Mouse (Mus musculus): ENCODE data around the gene Rhbdf2.

Gene Rhbdf2

GRCm38 (mm10) chr11:116580711-116581375 is 46.0 kb downstream of the Rhbdf2 start:
- ChIA-PET CTCF (interaction anchor here in 1 of 4 experiments (0.9 kb wide), 1 partner anchor 11 kb away, joined by 3 read pairs; no protein-coding TSS in a partner anchor), POLR2A (no interaction called here)

- ChIA-PET POLR2A (interaction anchor here in 2 of 4 experiments (0.6 to 1.4 kb wide), 2 partner anchors 18 to 430 kb away, joined by 3 to 12 read pairs; no protein-coding TSS in a partner anchor), CTCF (interaction anchor here in 2 of 4 experiments (0.7 to 1.3 kb wide), 2 partner anchors 12 kb away, joined by 3 to 4 read pairs; no protein-coding TSS in a partner anchor)
These were observed 46.7 kb downstream of the Rhbdf2 start for GRCm38 (mm10) chr11:116580031-116580652.

GRCm38 (mm10) chr11:116579280-116579679 is 47.5 kb downstream of the Rhbdf2 start:
- ChIA-PET CTCF (interaction anchor here in 1 of 4 experiments (1.3 to 1.7 kb wide), 2 partner anchors 13 to 24 kb away, joined by 4 read pairs; no protein-coding TSS in a partner anchor), POLR2A (interaction anchor here in 2 of 4 experiments (0.6 to 1.4 kb wide), 2 partner anchors 19 to 431 kb away, joined by 3 to 12 read pairs; no protein-coding TSS in a partner anchor)

GRCm38 (mm10) chr11:116575396-116575795 is 51.4 kb downstream of the Rhbdf2 start:
- POLR2A ChIA-PET: interaction anchor here (0.6 to 5.0 kb wide), 25 partner anchors 10 to 140 kb away, joined by 3 to 50 read pairs (median 3); partner anchors contain the start of genes Aanat (in 3 of the 4) and Prpsap1 (in 1 of the 4)

GRCm38 (mm10) chr11:116574982-116575381 is 51.8 kb downstream of the Rhbdf2 start:
- POLR2A ChIA-PET: interaction anchor here in 3 of 4 experiments (0.6 to 5.0 kb wide), 22 partner anchors 9 to 285 kb away, joined by 3 to 50 read pairs (median 4); partner anchors contain the start of genes Aanat (in 2 of the 3) and Prpsap1 (in 1 of the 3)
- CTCF ChIA-PET: interaction anchor here (0.6 to 7.9 kb wide), 15 partner anchors 11 to 693 kb away, joined by 3 to 56 read pairs (median 6); partner anchors contain the start of gene Aanat (in 4 of the 4)

More at GRCm38 (mm10) chr11:116575396-116575795, 51.4 kb downstream of the Rhbdf2 start:
- CTCF ChIA-PET: interaction anchor here (0.5 to 7.9 kb wide), 22 partner anchors 11 to 694 kb away, joined by 3 to 56 read pairs (median 4); partner anchors contain the start of gene Aanat (in 4 of the 4)

GRCm38 (mm10) chr11:116574486-116574885 is 52.3 kb downstream of the Rhbdf2 start:
- CTCF ChIA-PET: interaction anchor here in 3 of 4 experiments (1.0 to 7.9 kb wide), 9 partner anchors 12 to 54 kb away, joined by 3 to 56 read pairs (median 6); partner anchors contain the start of gene Aanat (in 2 of the 3)
- POLR2A ChIA-PET: interaction anchor here in 3 of 4 experiments (0.6 to 5.0 kb wide), 23 partner anchors 9 to 285 kb away, joined by 3 to 50 read pairs (median 4); partner anchors contain the start of genes Aanat (in 3 of the 3) and Prpsap1 (in 1 of the 3)

GRCm38 (mm10) chr11:116572756-116573543 is 53.9 kb downstream of the Rhbdf2 start:
- ChIA-PET POLR2A (interaction anchor here in 3 of 4 experiments (0.6 to 3.5 kb wide), 14 partner anchors 12 to 1155 kb away, joined by 3 to 14 read pairs (median 3); partner anchors contain the start of genes Aanat (in 2 of the 3) and Evpl (in 1 of the 3)), CTCF (interaction anchor here in 3 of 4 experiments (0.5 to 7.9 kb wide), 10 partner anchors 13 to 56 kb away, joined by 3 to 56 read pairs (median 5); partner anchors contain the start of gene Aanat (in 2 of the 3))

- POLR2A ChIA-PET: interaction anchor here in 3 of 4 experiments (0.5 to 2.3 kb wide), 10 partner anchors 11 to 874 kb away, joined by 3 to 5 read pairs (median 4); partner anchors contain the start of genes Aanat (in 2 of the 3) and Evpl (in 1 of the 3)
These were observed 54.8 kb downstream of the Rhbdf2 start for GRCm38 (mm10) chr11:116571767-116572679.

GRCm38 (mm10) chr11:116570821-116571220 is 56.0 kb downstream of the Rhbdf2 start:
- CTCF ChIA-PET: interaction anchor here in 3 of 4 experiments (1.2 to 7.9 kb wide), 7 partner anchors 15 to 54 kb away, joined by 3 to 56 read pairs (median 6); partner anchors contain the start of gene Aanat (in 2 of the 3)
- POLR2A ChIA-PET: interaction anchor here in 3 of 4 experiments (0.6 to 1.4 kb wide), 6 partner anchors 24 to 72 kb away, joined by 3 to 4 read pairs (median 3); no protein-coding TSS in a partner anchor

More at GRCm38 (mm10) chr11:116571767-116572679, 54.8 kb downstream of the Rhbdf2 start:
- CTCF ChIA-PET: interaction anchor here (0.5 to 7.9 kb wide), 12 partner anchors 15 to 231 kb away, joined by 3 to 56 read pairs (median 4); partner anchors contain the start of gene Aanat (in 1 of the 4)

- ChIA-PET POLR2A (interaction anchor here in 3 of 4 experiments (0.6 to 3.2 kb wide), 8 partner anchors 8 to 769 kb away, joined by 3 to 9 read pairs (median 4); no protein-coding TSS in a partner anchor), CTCF (interaction anchor here (1.0 to 3.3 kb wide), 10 partner anchors 13 to 61 kb away, joined by 3 to 11 read pairs (median 5); partner anchors contain the start of gene Aanat (in 2 of the 4))
These were observed 59.3 kb downstream of the Rhbdf2 start for GRCm38 (mm10) chr11:116567531-116567930.

- CTCF ChIA-PET: interaction anchor here in 3 of 4 experiments (0.7 to 3.3 kb wide), 8 partner anchors 21 to 350 kb away, joined by 3 to 10 read pairs (median 3); partner anchors contain the start of gene Aanat (in 3 of the 3)
These were observed 61.4 kb downstream of the Rhbdf2 start for GRCm38 (mm10) chr11:116565283-116566041.

GRCm38 (mm10) chr11:116556308-116556707 is 70.5 kb downstream of the Rhbdf2 start:
- POLR2A ChIA-PET: interaction anchor here in 3 of 4 experiments (0.8 to 1.4 kb wide), 5 partner anchors 11 to 37 kb away, joined by 3 to 5 read pairs (median 3); partner anchors contain the start of gene Aanat (in 1 of the 3)
- CTCF ChIA-PET: interaction anchor here in 3 of 4 experiments (0.7 to 4.4 kb wide), 6 partner anchors 13 to 73 kb away, joined by 3 to 29 read pairs (median 6); partner anchors contain the start of gene Aanat (in 1 of the 3)

More at GRCm38 (mm10) chr11:116565283-116566041, 61.4 kb downstream of the Rhbdf2 start:
- POLR2A ChIA-PET: interaction anchor here in 3 of 4 experiments (0.6 to 3.2 kb wide), 7 partner anchors 9 to 182 kb away, joined by 3 to 9 read pairs (median 3); no protein-coding TSS in a partner anchor

GRCm38 (mm10) chr11:116555572-116555971 is 71.2 kb downstream of the Rhbdf2 start:
- CTCF ChIA-PET: interaction anchor here (0.6 to 4.4 kb wide), 11 partner anchors 10 to 73 kb away, joined by 3 to 29 read pairs (median 6); partner anchors contain the start of gene Aanat (in 1 of the 4)

GRCm38 (mm10) chr11:116554171-116554878 is 72.5 kb downstream of the Rhbdf2 start:
- POLR2A ChIA-PET: interaction anchor here in 3 of 4 experiments (0.5 to 3.0 kb wide), 19 partner anchors 10 to 733 kb away, joined by 3 to 11 read pairs (median 3); partner anchors contain the start of gene Aanat (in 2 of the 3)
- CTCF ChIA-PET: interaction anchor here (0.5 to 4.4 kb wide), 59 partner anchors 8 to 1222 kb away, joined by 3 to 29 read pairs (median 4); partner anchors contain the start of genes Aanat (in 3 of the 4) and Prpsap1 (in 2 of the 4)

More at GRCm38 (mm10) chr11:116555572-116555971, 71.2 kb downstream of the Rhbdf2 start:
- POLR2A ChIA-PET: interaction anchor here in 3 of 4 experiments (1.0 to 3.0 kb wide), 5 partner anchors 18 to 37 kb away, joined by 3 to 9 read pairs (median 3); partner anchors contain the start of gene Aanat (in 2 of the 3)

Data from embryonic stem cell, embryonic (primary cell).